Mouse (Mus musculus): ENCODE measurements at regions not wholly inside any gene's neighbourhood (a gene's known extent, or its start where the extent isn't known, plus 50 kb on each side); places are given as distances from the start of the nearest gene placed in this dataset.

DNA sequence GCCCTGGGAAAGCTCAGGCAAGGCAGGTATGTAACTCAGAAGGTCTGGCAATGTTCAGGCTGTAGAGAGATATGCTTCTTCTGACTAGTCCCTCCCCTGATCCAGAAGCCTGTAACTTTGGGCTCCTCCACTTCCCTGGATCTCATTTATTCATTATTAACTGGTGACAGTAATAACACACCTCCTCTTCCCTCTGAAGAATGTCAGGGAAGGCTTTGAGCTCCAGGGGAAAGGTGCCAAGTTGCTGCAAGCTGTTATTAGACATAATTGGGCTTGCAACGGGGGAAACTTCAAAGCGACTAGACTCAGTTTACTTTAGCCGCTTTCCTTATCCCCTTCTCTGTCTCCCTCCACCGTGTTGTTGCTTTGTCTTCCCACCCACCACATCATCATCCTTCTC is 75.6 kb upstream of the Tmprss2 start:
- no peak for DNase-seq

DNA sequence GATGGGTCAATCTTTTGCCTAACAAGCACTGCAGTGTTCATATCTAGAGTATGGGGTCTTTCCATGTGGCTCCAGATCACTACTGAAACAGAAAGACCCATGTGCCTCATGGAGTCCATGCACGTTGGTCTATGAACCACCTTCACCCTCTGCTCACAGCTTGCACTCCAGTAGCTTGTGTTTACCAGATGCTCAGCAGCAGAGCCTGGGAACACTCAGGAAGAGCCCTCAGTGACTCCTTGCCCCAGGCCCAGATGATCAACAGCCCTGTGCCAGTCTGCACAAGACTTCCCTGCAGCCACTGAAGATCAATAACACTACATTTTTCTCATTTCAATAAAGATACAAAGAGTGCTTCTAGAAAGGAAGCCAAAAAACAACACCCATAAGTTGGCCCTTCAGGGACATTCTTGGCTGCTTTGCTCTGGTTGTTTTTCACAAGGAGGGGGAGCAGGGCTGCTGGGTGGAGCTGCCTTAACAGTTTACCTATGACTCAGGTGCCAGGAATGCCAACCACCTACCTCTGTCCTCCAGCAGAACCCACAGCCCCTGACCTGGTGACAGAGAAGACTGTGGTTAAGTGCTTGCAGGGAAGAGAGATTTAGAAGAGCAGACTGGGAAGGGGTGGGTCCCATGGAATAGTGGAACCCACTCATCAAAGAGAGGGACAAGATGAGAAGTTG is 74.7 kb upstream of the Tmprss2 start:
- DNase-seq = no peak

GRCm38 (mm10) chr16:97681191-97681590 is 70.2 kb upstream of the Tmprss2 start:
- DNase-seq = no peak

GRCm38 (mm10) chr16:97679820-97680219 is 68.8 kb upstream of the Tmprss2 start:
- DNase-seq = no peak

- DNase-seq = no peak
These were observed 68.3 kb upstream of the Tmprss2 start for GRCm38 (mm10) chr16:97679252-97679651.

DNA sequence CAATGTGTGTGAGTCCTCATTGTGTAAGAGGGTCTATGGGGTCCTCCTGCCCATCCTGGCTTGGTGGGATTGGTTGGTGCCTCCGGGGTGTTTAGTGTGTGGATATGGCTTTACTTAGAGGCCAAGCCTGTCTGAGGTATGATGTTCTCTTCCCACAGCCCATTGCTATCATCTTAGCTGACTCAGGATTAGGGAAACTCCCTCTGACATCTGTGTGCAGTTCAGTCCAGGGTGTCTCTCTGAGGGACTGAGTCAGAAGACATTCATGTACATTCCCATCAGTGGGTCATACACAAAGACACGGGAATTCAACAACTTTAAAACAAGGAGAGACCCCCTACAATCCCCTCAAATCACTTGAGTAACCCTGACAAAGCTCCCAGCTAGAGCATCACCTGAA is 66.6 kb upstream of the Tmprss2 start:
- no peak for DNase-seq

DNA sequence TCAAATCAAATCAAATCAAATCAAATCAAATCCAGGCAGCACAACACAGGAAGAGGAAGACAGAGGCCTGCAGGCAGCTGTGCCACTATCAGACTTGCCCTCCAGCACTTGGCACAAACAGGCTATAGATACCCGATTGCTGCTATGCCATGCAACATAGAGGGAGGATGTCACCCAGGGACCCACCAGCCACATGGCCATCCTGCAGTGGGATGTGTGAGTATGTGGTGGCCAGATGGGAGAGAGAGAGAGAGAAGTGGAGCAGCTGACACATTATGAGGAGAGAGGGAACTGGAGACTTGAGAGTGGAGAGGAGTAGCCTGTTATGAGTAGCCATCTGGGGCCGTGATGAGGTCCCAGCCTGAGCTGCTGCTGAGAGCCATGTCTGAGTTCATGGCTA is 62.6 kb upstream of the Tmprss2 start:
- peak; percentile 23 for DNase-seq

GRCm38 (mm10) chr16:97670131-97671038 is 59.4 kb upstream of the Tmprss2 start:
- DNase-seq = no peak

GRCm38 (mm10) chr16:97667536-97667935 is 56.5 kb upstream of the Tmprss2 start:
- no peak for DNase-seq

DNA sequence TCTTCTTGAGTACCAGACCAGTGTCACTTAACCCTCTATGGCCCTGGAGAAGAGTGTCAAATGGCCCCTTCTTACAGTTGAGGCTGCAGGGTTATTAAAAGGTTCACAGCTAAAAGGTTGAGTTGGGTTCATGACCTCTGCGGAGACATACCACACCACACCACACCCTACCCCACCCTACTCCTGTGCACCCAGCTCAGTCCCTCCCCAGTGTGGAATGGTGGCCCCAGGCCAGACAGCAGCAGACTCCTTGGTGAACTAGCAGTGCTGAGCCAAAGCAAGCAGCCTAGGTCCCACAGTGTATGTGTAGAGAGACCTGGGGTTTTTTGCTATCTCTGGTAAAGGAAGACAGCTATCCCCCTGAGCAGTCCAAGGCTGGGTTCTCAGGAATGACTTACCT is 54.5 kb upstream of the Tmprss2 start:
- no peak for DNase-seq

Data from retina, postnatal 1 day (tissue).